ENCODE assay signal across 31 mouse cellular contexts in the genomic region with DNA sequence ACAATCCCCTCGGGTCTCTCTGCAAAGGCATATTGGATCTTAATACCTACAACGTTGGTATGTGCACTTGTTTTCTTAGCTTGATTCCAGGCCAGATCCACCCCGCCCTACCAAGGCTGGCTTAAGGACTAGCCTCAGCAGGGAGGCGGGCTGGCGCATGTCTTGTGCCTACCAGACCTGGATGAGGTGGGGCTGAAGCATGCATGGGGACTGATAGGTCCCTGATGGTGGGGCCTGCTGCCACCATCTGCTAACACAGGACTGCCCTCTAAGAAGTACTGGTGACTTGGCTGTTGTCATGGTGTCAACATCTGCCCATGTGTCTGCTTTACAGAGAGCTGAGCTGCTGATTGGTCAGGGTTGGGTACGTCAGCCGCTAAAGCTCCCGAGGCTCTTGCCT.
DNase-seq lines count a peak whose midpoint lies in the region; ATAC-seq and TF ChIP-seq lines count a peak whose summit lies in the region.
"Had no signal": no experiment of that assay in that cellular context is flagged by ENCODE, and none has a peak within 500 bp of the region (broad histone marks: within the 10 kb centered on the region; RNA-seq: fewer than 3 reads in every experiment).

No protein-coding gene starts in this region.

- H3K9ac ChIP-seq in stomach, postnatal 0 days (ENCODE audit: low read length), result no peak overlapping the region
- no peak overlapping the region for H3K9ac ChIP-seq in heart, adult 2 months (ENCODE audit: low read depth, low read length)
- H3K9ac ChIP-seq: intestine, embryonic 15.5 days; limb, embryonic 15.5 days; liver, embryonic 13.5 days; midbrain, embryonic 13.5 days; neural tube, embryonic 15.5 days had no signal

- peaks cover 9% of the 10 kb centered on the region; the same call in 1 of the 2 replicates for H3K4me1 ChIP-seq in cerebellum, adult 2 months (ENCODE audit: control insufficient read depth, insufficient read depth, low read length)
- no peaks in the 10 kb centered on the region for H3K4me1 ChIP-seq in stomach, postnatal 0 days (replicated peaks; ENCODE audit: control insufficient read depth, insufficient read depth)
- H3K4me1 ChIP-seq in heart, adult 2 months (ENCODE audit: control insufficient read depth, insufficient read depth, low read length), result no peaks in the 10 kb centered on the region
- H3K4me1 ChIP-seq: intestine, embryonic 15.5 days; limb, embryonic 10.5 days; limb, embryonic 15.5 days; liver, embryonic 13.5 days; neural tube, embryonic 15.5 days had no signal

- TF ChIP-seq EP300 in stomach, postnatal 0 days (optimal IDR thresholded peaks at IDR 0.05), result no peak
- TF ChIP-seq EP300 in heart, adult 2 months (IDR thresholded peaks at IDR 0.05; ENCODE audit: insufficient read depth, low read depth, low read length), result no peak

- WGBS in cerebellum, adult 2 months, result 26% methylated on average over 8 of the region's 8 CpGs
- WGBS in stomach, postnatal 0 days, result 70% methylated on average over 8 of the region's 8 CpGs
- WGBS in heart, adult 2 months, result 90% methylated on average over 8 of the region's 8 CpGs

- no peak overlapping the region for H3K27ac ChIP-seq in cerebellum, adult 2 months (ENCODE audit: insufficient read depth, low read length)
- no peak overlapping the region for H3K27ac ChIP-seq in stomach, postnatal 0 days (replicated peaks)
- no peak overlapping the region for H3K27ac ChIP-seq in heart, adult 2 months
- H3K27ac ChIP-seq: intestine, embryonic 15.5 days; limb, embryonic 10.5 days; limb, embryonic 15.5 days; liver, embryonic 13.5 days; macrophage; neural tube, embryonic 15.5 days had no signal

- intact Hi-C loops in heart, adult 2 months (cut with DNase I), result no loop called here

- ATAC-seq in cerebellum, adult (ENCODE audit: insufficient number of reproducible peaks, low FRiP score, low TSS enrichment), result no peak
- ATAC-seq in stomach, postnatal 0 days (ENCODE audit: low FRiP score, low TSS enrichment), result no peak
- ATAC-seq: forebrain, embryonic 14.5 days; hindbrain, embryonic 16.5 days; intestine, embryonic 15.5 days; midbrain, embryonic 13.5 days; Patski had no signal

- TF ChIP-seq CTCF in cerebellum, adult 2 months (IDR thresholded peaks at IDR 0.05; ENCODE audit: borderline replicate concordance, insufficient read depth, low read depth, low read length), result no peak
- TF ChIP-seq CTCF in stomach, postnatal 0 days (IDR thresholded peaks at IDR 0.05; ENCODE audit: low read depth), result no peak
- no peak for TF ChIP-seq CTCF in heart, adult 2 months (IDR thresholded peaks at IDR 0.05)

- DNase-seq in cerebellum, adult 11 months, result peak; percentile 52
- peak; percentile 39 for DNase-seq in R1 (ENCODE audit: low read depth, low spot score)
- DNase-seq in cerebellum, adult 2 months, result peak; percentile 60 to 63
- peak; percentile 75 to 82 for DNase-seq in cerebellum, postnatal 14 days
- no peak for DNase-seq in stomach, postnatal 0 days (ENCODE audit: low spot score)
- no peak for DNase-seq in heart, adult 2 months
- DNase-seq in ovary, postnatal 36 days (ENCODE audit: low spot score), result no peak
- DNase-seq: adrenal gland, adult 2 months; adrenal gland, postnatal 36 days; gastrocnemius, postnatal 14 days; heart, postnatal 4 days; kidney, adult 2 months; kidney, postnatal 36 days; liver, embryonic 13.5 days; lung, adult 18-20 months; lung, postnatal 10 days; spleen, adult 18-20 months; thymus, adult 18-20 months; thymus, postnatal 25 days had no signal

- H3K4me3 ChIP-seq in cerebellum, adult 2 months (replicated peaks; ENCODE audit: insufficient read depth, low read depth, low read length), result no peak overlapping the region
- no peak overlapping the region for H3K4me3 ChIP-seq in stomach, postnatal 0 days (ENCODE audit: low read depth, low read length)
- no peak overlapping the region for H3K4me3 ChIP-seq in heart, adult 2 months
- H3K4me3 ChIP-seq: intestine, embryonic 15.5 days; limb, embryonic 10.5 days; limb, embryonic 15.5 days; liver, embryonic 13.5 days; midbrain, embryonic 13.5 days; neural tube, embryonic 15.5 days had no signal

- H3K36me3 ChIP-seq in stomach, postnatal 0 days (ENCODE audit: control insufficient read depth, insufficient read depth, low read length), result no peaks in the 10 kb centered on the region
- H3K36me3 ChIP-seq in heart, adult 2 months (ENCODE audit: control insufficient read depth, insufficient read depth, low read length), result no peaks in the 10 kb centered on the region
- H3K36me3 ChIP-seq: G1E; intestine, embryonic 15.5 days; limb, embryonic 15.5 days; midbrain, embryonic 13.5 days; neural tube, embryonic 15.5 days had no signal

- TF ChIP-seq POLR2A in cerebellum, adult 2 months (IDR thresholded peaks at IDR 0.05; ENCODE audit: borderline replicate concordance, insufficient read depth, low read length), result no peak
- TF ChIP-seq POLR2A in heart, adult 2 months (IDR thresholded peaks at IDR 0.05; ENCODE audit: insufficient read depth, low read depth, low read length), result no peak

- H3K27me3 ChIP-seq in cerebellum, adult 2 months (ENCODE audit: control insufficient read depth, insufficient read depth, low read length), result no peaks in the 10 kb centered on the region
- H3K27me3 ChIP-seq in stomach, postnatal 0 days (ENCODE audit: control insufficient read depth, insufficient read depth, low read length), result no peaks in the 10 kb centered on the region
- no peaks in the 10 kb centered on the region for H3K27me3 ChIP-seq in heart, adult 2 months (ENCODE audit: control insufficient read depth, insufficient read depth, low read length)
- H3K27me3 ChIP-seq: intestine, embryonic 15.5 days; limb, embryonic 15.5 days; liver, embryonic 13.5 days; midbrain, embryonic 13.5 days; neural tube, embryonic 15.5 days; Patski had no signal

- no peaks in the 10 kb centered on the region for H3K9me3 ChIP-seq in stomach, postnatal 0 days (ENCODE audit: control insufficient read depth, low read length)
- H3K9me3 ChIP-seq: intestine, embryonic 15.5 days; limb, embryonic 10.5 days; limb, embryonic 15.5 days; liver, embryonic 13.5 days; midbrain, embryonic 13.5 days; neural tube, embryonic 15.5 days had no signal

- H3K4me2 ChIP-seq in stomach, postnatal 0 days (replicated peaks; ENCODE audit: low read depth), result no peak overlapping the region
- H3K4me2 ChIP-seq: heart, embryonic 11.5 days; intestine, embryonic 15.5 days; limb, embryonic 15.5 days; liver, embryonic 13.5 days; midbrain, embryonic 13.5 days; neural tube, embryonic 15.5 days had no signal

- no peaks in the 10 kb centered on the region for H3K79me2 ChIP-seq in heart, adult 2 months (replicated peaks; ENCODE audit: control insufficient read depth, insufficient read depth, low read length)

Comparison
In these comparisons a context has a peak if more than half of its experiments do, and no peak if none do; other contexts are left out.
1. DNase-seq: peak in cerebellum, adult 11 months (single experiment), R1 (single experiment), cerebellum, adult 2 months (2 of 2) and cerebellum, postnatal 14 days (2 of 2); none in stomach, postnatal 0 days (single experiment), heart, adult 2 months (0 of 2) and ovary, postnatal 36 days (single experiment).